Mouse (Mus musculus) liver, embryonic 13.5 days (tissue): ENCODE data around the gene Nsun6. TPM values are rescaled to one million over a fixed set of nuclear protein-coding genes. Genes with fewer than 3 reads are reported as not detected.

Experiments used
- ATAC-seq: fragments of 200-750 bp; cut with Nextera tagmentation; 2 replicates; pipeline ENCODE4 v1.8.0; 2017; ENCODE audit warnings: low read depth, mild to moderate bottlenecking, moderate number of reproducible peaks, moderate library complexity
- DNase-seq: peaks from one replicate; pipeline ENCODE4 v3.0.0; 2022
- H3K27ac ChIP-seq: fragments of 300-500 bp; sonication (generic); 2 replicates; pipeline ENCODE4 v1.5.1; 2015; ENCODE audit warnings: moderate library complexity, mild to moderate bottlenecking, inconsistent platforms
- H3K27me3 ChIP-seq: fragments of 300-500 bp; sonication (generic); 2 replicates; pipeline ENCODE4 v1.6.1; 2015; ENCODE audit warnings: mild to moderate bottlenecking, inconsistent platforms
- H3K36me3 ChIP-seq: fragments of 300-500 bp; sonication (generic); 2 replicates; pipeline ENCODE4 v1.6.1; 2015; ENCODE audit warnings: mild to moderate bottlenecking, inconsistent platforms
- H3K4me1 ChIP-seq: fragments of 300-500 bp; sonication (generic); replicated peaks from 2 replicates; pipeline ENCODE4 v1.6.1; 2015; ENCODE audit warnings: inconsistent platforms
- H3K4me2 ChIP-seq: fragments of 300-500 bp; sonication (generic); 2 replicates; pipeline ENCODE4 v1.6.1; 2015; ENCODE audit warnings: inconsistent platforms, mild to moderate bottlenecking, moderate library complexity
- H3K4me3 ChIP-seq: fragments of 300-500 bp; sonication (generic); replicated peaks from 2 replicates; pipeline ENCODE4 v1.5.1; 2015; ENCODE audit warnings: mild to moderate bottlenecking, inconsistent platforms
- H3K9ac ChIP-seq: fragments of 300-500 bp; sonication (generic); 2 replicates; pipeline ENCODE4 v1.6.1; 2015; ENCODE audit warnings: mild to moderate bottlenecking, inconsistent platforms
- H3K9me3 ChIP-seq: fragments of 300-500 bp; sonication (generic); replicated peaks from 2 replicates; pipeline ENCODE4 v1.6.1; 2016; ENCODE audit warnings: inconsistent platforms
- WGBS: fragments of 180-500 bp; shearing (Covaris S2); methylation state at CpG from one replicate; pipeline ENCODE4 v1.1.7; 2015; ENCODE audit not compliant: insufficient replicate concordance; 5-methylcytosine and 5-hydroxymethylcytosine counted together
- polyA plus RNA-seq: library from polyadenylated mRNA; unstranded; fragments of >200 nt; fragmentation: Nextera tagmentation; extraction: Ambion mirVana; gene quantifications from 2 replicates; pipeline ENCODE4 v1.2.1, GENCODE M21; 2015

Gene Nsun6
- 4.6 and 5.4 TPM in 2 replicates for polyA plus RNA-seq

DNA sequence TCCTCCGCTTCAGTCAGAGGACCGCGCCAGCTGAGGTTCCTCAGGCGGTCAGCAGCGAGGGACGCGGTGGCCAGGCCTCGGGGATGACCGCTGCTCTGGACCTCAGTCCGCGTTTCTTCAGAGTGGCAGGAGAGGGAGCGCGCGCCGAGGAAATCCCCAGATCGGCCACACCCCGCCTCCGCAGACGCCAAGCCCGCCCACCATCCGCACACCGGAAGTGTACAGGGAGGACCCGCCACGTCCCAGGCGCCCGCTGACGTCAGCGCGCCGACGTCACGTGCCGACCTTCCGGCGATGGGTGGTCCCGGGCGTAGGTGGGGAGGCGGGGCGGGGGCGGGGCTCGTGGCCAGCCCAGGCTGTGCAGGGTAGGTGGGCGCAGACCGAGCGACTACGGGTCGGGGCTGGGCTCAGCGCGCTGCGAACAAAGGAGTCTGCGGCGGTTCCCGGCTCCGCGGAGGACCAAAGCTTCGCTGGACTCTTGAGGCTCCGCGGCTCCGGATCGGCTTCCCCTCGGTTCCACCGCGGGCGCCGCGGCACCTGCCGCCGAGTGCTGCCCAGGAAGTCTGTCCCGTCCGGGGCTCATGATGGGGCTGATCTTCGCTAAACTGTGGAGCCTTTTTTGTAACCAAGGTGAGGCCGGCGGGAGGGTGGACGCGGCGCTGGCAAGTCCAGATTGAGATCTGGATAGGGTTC is at the start of gene Nsun6:
Nsun6 (minus strand) TSS at position 125 of the 693 bp plus-strand sequence.
- Histone ChIP-seq H3K9me3 (no peaks in the 10 kb centered on the region), H3K27ac (peak within 1 kb of the TSS; percentile 85), H3K4me1 (peaks cover 26% of the 10 kb centered on the region), H3K9ac (peak within 1 kb of the TSS; percentile 91), H3K27me3 (no peaks in the 10 kb centered on the region), H3K4me3 (peak within 1 kb of the TSS; percentile 93), H3K36me3 (no peaks in the 10 kb centered on the region), H3K4me2 (peak within 1 kb of the TSS; percentile 83)
- ATAC-seq (peak; percentile 98), DNase-seq (peak; percentile 93)
- under 1% methylated on average over 75 of the region's 75 CpGs for WGBS

DNA sequence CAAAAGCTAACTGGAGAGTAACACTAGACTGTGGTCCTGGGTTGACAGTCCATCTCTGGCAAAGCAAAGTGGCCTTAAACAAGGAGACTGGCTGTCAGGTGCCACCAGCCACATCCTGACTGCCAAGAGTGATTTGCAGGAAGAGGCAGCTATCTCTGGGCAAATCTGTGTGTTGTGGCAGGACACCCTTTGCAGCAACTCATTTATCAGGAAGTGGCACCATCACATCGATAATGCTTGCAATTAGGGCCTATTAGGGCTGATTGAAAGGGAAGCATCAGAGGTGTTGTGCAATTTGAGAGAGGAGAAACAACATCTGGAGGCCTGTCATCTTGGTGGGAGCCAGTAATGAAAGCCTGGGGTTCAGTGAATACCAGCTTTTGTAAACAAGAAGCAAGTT is 49.5 kb upstream of the Nsun6 start:
- WGBS, result 10% methylated on average over 1 of the region's 1 CpGs
- Histone ChIP-seq H3K4me2 (no peak overlapping the region), H3K27ac (no peak overlapping the region), H3K4me1 (no peaks in the 10 kb centered on the region), H3K27me3 (no peaks in the 10 kb centered on the region), H3K4me3 (no peak overlapping the region), H3K9me3 (no peaks in the 10 kb centered on the region), H3K36me3 (no peaks in the 10 kb centered on the region), H3K9ac (no peak overlapping the region)
- no peak for ATAC-seq
- no peak for DNase-seq

DNA sequence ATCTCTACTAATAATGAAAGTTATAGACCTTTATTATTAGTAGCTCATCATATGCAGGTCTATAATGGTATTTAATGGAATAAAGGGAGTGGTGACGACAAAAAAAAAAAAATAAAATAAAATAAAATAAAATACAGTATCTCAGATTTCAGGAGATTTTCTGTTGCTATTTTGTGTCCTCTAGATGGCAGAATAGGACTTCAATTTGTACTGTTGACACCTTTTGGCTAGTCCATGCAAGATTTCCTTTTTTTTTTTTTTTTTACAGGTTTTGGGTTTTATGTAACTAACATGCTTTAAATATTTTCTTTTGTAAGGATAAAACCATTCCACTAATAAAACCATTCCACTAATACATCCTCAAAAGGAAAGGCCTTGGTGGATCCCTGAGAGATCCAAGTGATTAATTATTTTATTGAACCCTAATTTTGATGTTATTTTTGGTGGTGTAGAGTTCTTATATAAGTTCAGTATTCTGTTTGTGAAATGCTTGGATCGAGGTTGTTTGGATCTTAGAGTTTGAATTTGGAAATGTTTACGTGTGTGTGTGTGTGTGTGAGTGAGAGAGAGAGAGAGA is 41.7 kb upstream of the Nsun6 start:
- Histone ChIP-seq H3K27me3 (no peaks in the 10 kb centered on the region), H3K9ac (no peak overlapping the region), H3K27ac (no peak overlapping the region), H3K36me3 (no peaks in the 10 kb centered on the region), H3K9me3 (no peaks in the 10 kb centered on the region), H3K4me1 (0 out of 2 replicates have a peak, but pooled peaks cover 3% of the 10 kb centered on the region), H3K4me2 (no peak overlapping the region), H3K4me3 (no peak overlapping the region)
- DNase-seq, result no peak
- no peak for ATAC-seq
- 38% methylated on average over 3 of the region's 3 CpGs for WGBS

DNA sequence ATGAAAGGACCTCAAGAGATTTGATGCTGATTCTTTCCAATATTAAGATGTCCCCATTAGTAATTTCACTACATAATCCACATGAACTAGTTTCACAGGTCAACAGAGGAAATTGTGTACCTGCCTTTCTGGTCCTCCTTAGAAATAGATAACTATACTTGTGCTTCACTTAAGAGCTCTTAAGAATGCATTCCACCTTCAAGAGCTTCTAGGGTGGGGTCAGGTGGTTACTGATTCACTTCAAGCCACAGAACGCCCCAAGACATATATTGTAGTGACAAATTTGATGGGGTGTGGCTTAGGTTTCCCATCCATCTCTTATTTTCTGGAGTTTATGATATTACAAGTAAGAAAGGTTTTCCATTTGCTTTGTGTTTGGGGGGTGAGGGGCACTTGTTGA is 32.4 kb upstream of the Nsun6 start:
- no peak overlapping the region for H3K27ac ChIP-seq
- no peak for ATAC-seq
- no peak overlapping the region for H3K4me2 ChIP-seq
- no peak for DNase-seq
- no peak overlapping the region for H3K4me3 ChIP-seq
- no peaks in the 10 kb centered on the region for H3K27me3 ChIP-seq
- 0 out of 2 replicates have a peak, but pooled peaks cover 6% of the 10 kb centered on the region for H3K36me3 ChIP-seq
- no peaks in the 10 kb centered on the region for H3K9me3 ChIP-seq
- no peaks in the 10 kb centered on the region; the same call in 1 of the 2 replicates for H3K4me1 ChIP-seq
- H3K9ac ChIP-seq, result no peak overlapping the region
- WGBS, result 46% methylated on average over 1 of the region's 1 CpGs

DNA sequence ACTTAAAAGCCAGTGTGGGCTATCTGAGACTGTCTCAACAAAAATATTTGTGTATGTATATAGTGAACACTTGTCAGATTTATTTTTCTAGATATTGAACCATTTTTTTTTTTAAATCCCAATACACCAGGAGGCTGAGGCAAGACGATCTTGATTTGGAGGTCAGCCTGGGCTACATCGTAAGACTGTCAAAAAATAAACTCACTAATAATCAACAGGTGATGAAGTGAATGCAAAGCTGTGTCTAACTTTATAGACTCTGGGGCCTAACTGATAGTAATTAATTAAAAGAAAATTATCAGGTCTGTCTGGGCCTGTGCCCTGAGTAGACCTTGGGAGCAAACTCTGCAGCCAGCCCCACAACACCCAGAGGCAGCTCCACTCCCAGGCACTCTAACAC is 28.8 kb upstream of the Nsun6 start:
- Histone ChIP-seq H3K4me2 (no peak overlapping the region), H3K4me3 (no peak overlapping the region), H3K4me1 (no peaks in the 10 kb centered on the region), H3K36me3 (0 out of 2 replicates have a peak, but pooled peaks cover 9% of the 10 kb centered on the region), H3K27me3 (no peaks in the 10 kb centered on the region), H3K27ac (no peak overlapping the region), H3K9me3 (no peaks in the 10 kb centered on the region), H3K9ac (no peak overlapping the region)
- ATAC-seq (no peak), DNase-seq (no peak)
- WGBS, result 87% methylated on average over 2 of the region's 2 CpGs

DNA sequence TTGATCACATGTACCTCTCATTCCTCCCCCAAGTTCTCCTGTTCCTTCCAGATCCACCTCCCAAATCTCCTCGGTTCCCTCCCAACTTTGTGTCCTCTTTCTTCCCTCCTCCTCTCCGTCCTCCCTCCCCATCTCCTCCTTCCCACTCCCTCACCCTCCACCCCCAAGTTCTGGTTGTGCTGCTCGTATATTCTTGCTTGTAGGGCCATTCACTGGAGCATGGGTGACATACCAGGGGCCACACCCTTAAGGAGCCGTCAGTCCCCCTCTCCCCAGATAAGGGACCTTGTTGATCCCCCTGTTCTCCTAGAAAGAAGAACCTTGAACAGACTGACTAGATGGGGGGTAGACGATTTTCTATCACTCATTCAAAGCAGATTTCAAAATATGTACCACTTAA is 12.2 kb upstream of the Nsun6 start:
- Histone ChIP-seq H3K27me3 (no peaks in the 10 kb centered on the region), H3K4me3 (no peak overlapping the region), H3K9ac (no peak overlapping the region), H3K4me1 (peaks cover 6% of the 10 kb centered on the region), H3K4me2 (no peak overlapping the region), H3K36me3 (peaks cover 17% of the 10 kb centered on the region), H3K27ac (no peak overlapping the region), H3K9me3 (no peaks in the 10 kb centered on the region)
- DNase-seq (no peak), ATAC-seq (no peak)
- WGBS, result 50% methylated on average over 5 of the region's 5 CpGs

DNA sequence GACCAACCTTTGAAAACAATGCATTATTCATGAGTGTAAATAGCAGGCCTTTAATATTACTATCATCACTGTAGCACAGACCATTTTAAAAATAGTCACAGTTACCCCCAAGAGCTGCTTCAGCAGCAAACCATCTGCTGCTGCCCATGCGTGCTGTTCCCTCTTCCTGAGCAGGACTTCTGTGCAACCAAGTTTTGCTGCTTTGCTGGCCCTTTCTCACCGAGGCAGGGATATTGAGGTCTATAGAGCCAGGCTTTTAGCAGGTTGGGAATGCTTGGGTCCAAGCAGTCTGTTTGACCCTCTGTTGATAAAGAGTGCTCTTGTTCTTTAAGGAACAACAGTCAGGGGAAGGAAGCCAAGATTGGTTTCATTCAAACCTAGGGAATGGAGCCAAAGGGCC is 10.6 kb upstream of the Nsun6 start:
- peaks cover 10% of the 10 kb centered on the region for H3K36me3 ChIP-seq
- 66% methylated on average over 2 of the region's 2 CpGs for WGBS
- no peak for ATAC-seq
- no peak overlapping the region for H3K9ac ChIP-seq
- H3K4me1 ChIP-seq, result peaks cover 6% of the 10 kb centered on the region
- H3K9me3 ChIP-seq, result no peaks in the 10 kb centered on the region
- no peaks in the 10 kb centered on the region for H3K27me3 ChIP-seq
- no peak overlapping the region for H3K4me2 ChIP-seq
- H3K4me3 ChIP-seq, result no peak overlapping the region
- no peak for DNase-seq
- H3K27ac ChIP-seq, result no peak overlapping the region

DNA sequence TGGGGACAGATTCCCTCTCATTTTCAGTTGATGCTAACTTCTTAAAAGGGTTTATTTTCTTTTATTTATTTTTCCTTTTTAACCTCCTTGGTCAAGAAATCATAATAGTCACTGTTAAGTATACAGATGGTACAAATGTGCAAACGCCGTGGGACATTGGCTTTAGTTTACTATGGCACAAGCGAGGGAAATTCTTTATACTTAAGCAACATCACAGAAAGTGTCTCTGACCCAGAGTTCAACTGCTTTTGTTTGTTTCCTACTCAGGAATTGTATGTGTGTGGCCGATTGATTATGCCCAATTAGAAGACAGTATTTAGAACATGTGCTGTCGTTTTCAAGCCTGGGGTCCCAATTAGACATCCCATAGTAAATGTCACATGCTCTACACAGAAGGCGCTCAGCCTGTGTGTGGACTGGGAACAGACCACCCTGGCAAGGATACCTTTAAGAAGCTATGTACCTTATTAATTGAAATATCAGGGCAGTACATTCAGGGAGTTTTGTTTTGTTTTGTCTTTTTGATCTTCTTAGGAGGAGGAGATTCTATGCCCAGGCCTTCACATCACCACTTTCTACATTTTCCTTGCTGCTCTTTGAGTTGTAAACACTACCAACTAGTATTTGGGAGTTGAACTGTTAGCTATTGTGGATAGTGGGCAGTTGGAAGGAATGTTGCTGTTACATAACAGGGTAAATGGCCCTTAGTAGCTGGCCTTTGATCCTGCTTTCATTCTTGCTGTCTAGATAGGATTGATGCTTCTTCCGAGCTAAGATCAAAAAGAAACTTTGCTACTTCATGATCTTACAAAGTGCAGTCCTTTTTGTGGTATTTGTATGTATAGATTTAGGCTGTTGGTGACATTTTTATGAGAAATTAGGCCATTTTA is 9.8 kb upstream of the Nsun6 start:
- Histone ChIP-seq H3K27ac (no peak overlapping the region), H3K9ac (no peak overlapping the region), H3K4me2 (no peak overlapping the region), H3K9me3 (no peaks in the 10 kb centered on the region), H3K27me3 (no peaks in the 10 kb centered on the region), H3K4me1 (peaks cover 6% of the 10 kb centered on the region), H3K36me3 (peaks cover 3% of the 10 kb centered on the region; the same call in 1 of the 2 replicates), H3K4me3 (no peak overlapping the region)
- WGBS, result 67% methylated on average over 7 of the region's 7 CpGs
- no peak for DNase-seq
- ATAC-seq, result no peak

DNA sequence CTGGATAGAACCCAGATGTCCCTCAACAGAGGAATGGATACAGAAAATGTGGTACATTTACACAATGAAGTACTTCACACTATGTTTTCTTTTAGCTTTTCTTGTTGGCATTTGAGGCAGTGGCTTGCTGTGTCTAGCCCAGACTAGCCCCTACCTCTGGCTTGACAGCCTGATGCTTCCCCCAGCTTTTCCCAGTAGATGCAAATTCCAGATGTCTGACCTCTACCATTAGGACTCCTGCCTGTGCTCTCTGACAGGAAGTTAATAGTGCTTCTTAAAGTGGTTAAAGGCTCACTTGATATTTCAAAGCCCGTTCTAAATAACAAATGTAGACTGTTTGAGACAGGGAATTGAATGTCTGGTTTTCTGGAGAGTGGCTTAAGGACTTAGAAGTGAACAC is 8.9 kb upstream of the Nsun6 start:
- H3K9ac ChIP-seq, result no peak overlapping the region
- ATAC-seq (no peak), DNase-seq (no peak)
- peaks cover 6% of the 10 kb centered on the region for H3K4me1 ChIP-seq
- H3K4me2 ChIP-seq, result no peak overlapping the region
- H3K36me3 ChIP-seq, result peaks cover 3% of the 10 kb centered on the region; the same call in 1 of the 2 replicates
- WGBS, result 68% methylated on average over 1 of the region's 1 CpGs
- H3K27me3 ChIP-seq, result no peaks in the 10 kb centered on the region
- H3K9me3 ChIP-seq, result no peaks in the 10 kb centered on the region
- no peak overlapping the region for H3K4me3 ChIP-seq
- no peak overlapping the region for H3K27ac ChIP-seq

DNA sequence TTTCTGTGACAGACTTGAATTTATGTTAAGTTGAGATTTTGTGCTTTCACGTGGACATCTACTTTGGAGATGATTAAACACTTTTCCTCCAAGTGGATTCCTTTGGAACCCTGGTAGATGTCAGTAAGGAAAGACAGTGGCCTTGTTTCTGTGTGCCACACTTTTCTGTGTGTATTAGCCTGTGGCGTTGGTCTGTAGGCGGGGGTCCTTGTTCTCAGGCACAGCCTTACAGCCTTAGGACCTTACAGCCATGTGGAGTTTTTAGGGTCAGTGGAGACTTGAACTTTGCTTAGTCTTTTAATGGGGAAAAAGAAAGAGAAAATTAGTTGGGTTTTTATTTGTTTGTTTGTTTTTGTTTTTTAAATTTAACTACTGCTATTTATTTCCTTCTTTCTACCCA is 6.0 kb upstream of the Nsun6 start:
- H3K4me3 ChIP-seq, result no peak overlapping the region

DNA sequence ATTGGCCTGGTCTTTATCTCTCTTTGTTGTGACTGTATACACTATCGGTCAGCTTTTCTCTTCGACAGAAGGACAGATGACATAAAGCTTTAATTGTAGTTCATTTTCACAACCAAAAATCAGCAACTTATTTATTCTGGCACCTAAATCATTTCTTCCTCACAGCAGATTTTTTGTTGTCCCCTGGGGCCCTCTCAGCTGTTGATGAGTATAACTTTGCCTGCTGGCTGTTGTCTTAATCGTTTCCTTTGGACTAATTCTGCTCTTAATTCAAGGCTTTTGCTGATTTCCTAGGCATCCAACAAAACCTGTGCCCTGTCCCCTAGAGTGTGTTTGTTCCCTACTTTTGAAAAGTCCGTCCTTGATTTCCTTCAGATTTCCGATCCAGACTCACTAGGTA is 3.4 kb upstream of the Nsun6 start:
- Histone ChIP-seq H3K4me3 (no peak overlapping the region), H3K27ac (no peak overlapping the region), H3K4me2 (no peak overlapping the region), H3K9me3 (no peaks in the 10 kb centered on the region), H3K36me3 (no peaks in the 10 kb centered on the region), H3K9ac (no peak overlapping the region), H3K4me1 (peaks cover 26% of the 10 kb centered on the region), H3K27me3 (no peaks in the 10 kb centered on the region)
- DNase-seq, result no peak
- no peak for ATAC-seq
- 79% methylated on average over 5 of the region's 5 CpGs for WGBS

More for the DNA sequence above, 6.0 kb upstream of the Nsun6 start:
- no peak for DNase-seq
- WGBS, result 76% methylated on average over 3 of the region's 3 CpGs
- Histone ChIP-seq H3K36me3 (no peaks in the 10 kb centered on the region), H3K4me1 (peaks cover 18% of the 10 kb centered on the region), H3K4me2 (no peak overlapping the region), H3K27ac (no peak overlapping the region), H3K9ac (no peak overlapping the region), H3K9me3 (no peaks in the 10 kb centered on the region), H3K27me3 (no peaks in the 10 kb centered on the region)
- ATAC-seq, result no peak
